In genomic region chr16:7089475-7089874, GRCm38 (mm10) we compare ENCODE assay signal across 15 mouse cellular contexts.
DNase-seq lines count a peak whose midpoint lies in the region; ATAC-seq and TF ChIP-seq lines count a peak whose summit lies in the region.
"Had no signal": no experiment of that assay in that cellular context is flagged by ENCODE, and none has a peak within 500 bp of the region (broad histone marks: within the 10 kb centered on the region; RNA-seq: fewer than 3 reads in every experiment).

No protein-coding gene starts in this region.

- no peaks in the 10 kb centered on the region for H3K79me2 ChIP-seq in C2C12 (ENCODE audit: control insufficient read depth, insufficient read depth)

- no peak for ATAC-seq in heart, embryonic 12.5 days (ENCODE audit: insufficient number of reproducible peaks, low FRiP score)
- ATAC-seq: forebrain, embryonic 13.5 days; inflammation-experienced regulatory T-cells, adult 6 months; midbrain, embryonic 16.5 days had no signal

- WGBS in heart, embryonic 12.5 days: 83% methylated on average over 1 of the region's 1 CpGs

- no peak overlapping the region for H3K4me3 ChIP-seq in heart, embryonic 12.5 days
- H3K4me3 ChIP-seq in C2C12 (ENCODE audit: insufficient read depth, poor library complexity, severe bottlenecking): no peak overlapping the region
- H3K4me3 ChIP-seq: forebrain, embryonic 13.5 days had no signal

- no peaks in the 10 kb centered on the region for H3K79me3 ChIP-seq in C2C12 (ENCODE audit: low read depth)

- no peaks in the 10 kb centered on the region for H3K27me3 ChIP-seq in heart, embryonic 12.5 days (replicated peaks)
- no peaks in the 10 kb centered on the region for H3K27me3 ChIP-seq in C2C12 (ENCODE audit: control insufficient read depth, insufficient read depth, insufficient read length)
- H3K27me3 ChIP-seq: forebrain, embryonic 13.5 days had no signal

- intact Hi-C loops in left cerebral cortex, postnatal 25 days (cut with DNase I): no loop called here

- no peaks in the 10 kb centered on the region for H3K36me3 ChIP-seq in heart, embryonic 12.5 days
- no peaks in the 10 kb centered on the region for H3K36me3 ChIP-seq in C2C12 (ENCODE audit: control insufficient read depth, insufficient read depth)

- no peak overlapping the region for H3K9ac ChIP-seq in heart, embryonic 12.5 days
- H3K9ac ChIP-seq: forebrain, embryonic 13.5 days; liver, embryonic 14.5 days had no signal

- no peak overlapping the region for H3K27ac ChIP-seq in heart, embryonic 12.5 days (ENCODE audit: poor library complexity, severe bottlenecking)
- H3K27ac ChIP-seq: forebrain, embryonic 13.5 days; liver, embryonic 14.5 days had no signal

- peaks cover 5% of the 10 kb centered on the region; the same call in 1 of the 2 replicates for H3K4me1 ChIP-seq in heart, embryonic 12.5 days (replicated peaks)

- DNase-seq in heart, adult 8-10 months (ENCODE audit: low spot score): peak; percentile 24
- DNase-seq in gastrocnemius, postnatal 10 days: peak; percentile 33
- DNase-seq in lung, postnatal 10 days: peak; percentile 51
- DNase-seq in left cerebral cortex, postnatal 25 days (ENCODE audit: low spot score in 2 of 2): no peak
- no peak for DNase-seq in adrenal gland, adult 8-10 months
- DNase-seq: adrenal gland, postnatal 14 days; cerebellum, adult 9-10 months; kidney, postnatal 14 days; right cerebral cortex, postnatal 14 days had no signal

- H3K9me3 ChIP-seq in heart, embryonic 12.5 days (replicated peaks): no peaks in the 10 kb centered on the region
- H3K9me3 ChIP-seq: forebrain, embryonic 13.5 days had no signal

- no peak for TF ChIP-seq CTCF in C2C12 (IDR thresholded peaks at IDR 0.05; ENCODE audit: control insufficient read depth, insufficient read depth, insufficient read length)

- H3K4me2 ChIP-seq in heart, embryonic 12.5 days: no peak overlapping the region
- H3K4me2 ChIP-seq: forebrain, embryonic 13.5 days had no signal

- H3ac ChIP-seq in C2C12 (ENCODE audit: control insufficient read depth, insufficient read length, low read depth): no peak overlapping the region

TF ChIP-seq in C2C12, 6 proteins besides CTCF, POLR2A, EP300 and RAD21:
- TF ChIP-seq MYOD1 (IDR thresholded peaks at IDR 0.05; ENCODE audit: control insufficient read depth, insufficient read length, low read depth): peak; percentile 14
- no peak for TF ChIP-seq MAX (IDR thresholded peaks at IDR 0.05)

Comparison
In these comparisons a context has a peak if more than half of its experiments do, and no peak if none do; other contexts are left out.
1. DNase-seq: peak in heart, adult 8-10 months (single experiment), gastrocnemius, postnatal 10 days (single experiment) and lung, postnatal 10 days (single experiment); none in left cerebral cortex, postnatal 25 days (0 of 2) and adrenal gland, adult 8-10 months (single experiment).